Mouse (Mus musculus): ENCODE measurements around the gene Rln3.

Rln3 gene

GRCm38 (mm10) chr8:84044900-84045299, at the start of gene Rln3:
TSS of gene Rln3 (minus strand) at chr8:84045000.
- DNase-seq, result no peak

- DNase-seq, result peak; percentile 95
These were observed 45.8 kb upstream of the Rln3 start for GRCm38 (mm10) chr8:84090585-84090984.

GRCm38 (mm10) chr8:84089277-84089676, 44.5 kb upstream of the Rln3 start:
- DNase-seq, result no peak

GRCm38 (mm10) chr8:84087821-84088220, 43.0 kb upstream of the Rln3 start:
- no peak for DNase-seq

- DNase-seq, result no peak
These were observed 42.4 kb upstream of the Rln3 start for GRCm38 (mm10) chr8:84087156-84087555.

GRCm38 (mm10) chr8:84084341-84085115, 39.7 kb upstream of the Rln3 start:
- no peak for DNase-seq

GRCm38 (mm10) chr8:84083829-84084241, 39.0 kb upstream of the Rln3 start:
- DNase-seq, result peak; percentile 96

GRCm38 (mm10) chr8:84079206-84079605, 34.4 kb upstream of the Rln3 start:
- DNase-seq, result peak; percentile 82

- DNase-seq, result peak; percentile 65
These were observed 32.0 kb upstream of the Rln3 start for GRCm38 (mm10) chr8:84076849-84077248.

- peak; percentile 92 for DNase-seq
These were observed 31.6 kb upstream of the Rln3 start for GRCm38 (mm10) chr8:84076412-84076811.

- peak; percentile 74 for DNase-seq
These were observed 28.6 kb upstream of the Rln3 start for GRCm38 (mm10) chr8:84073230-84073976.

- DNase-seq, result peak; percentile 94
These were observed 27.5 kb upstream of the Rln3 start for GRCm38 (mm10) chr8:84072321-84072720.

GRCm38 (mm10) chr8:84071921-84072320, 27.1 kb upstream of the Rln3 start:
- peak; percentile 92 for DNase-seq

GRCm38 (mm10) chr8:84070667-84071066, 25.9 kb upstream of the Rln3 start:
- peak; percentile 94 for DNase-seq

- DNase-seq, result peak; percentile 91
These were observed 25.4 kb upstream of the Rln3 start for GRCm38 (mm10) chr8:84070241-84070640.

- peak; percentile 88 for DNase-seq
These were observed 24.9 kb upstream of the Rln3 start for GRCm38 (mm10) chr8:84069750-84070149.

- DNase-seq, result no peak
These were observed 24.4 kb upstream of the Rln3 start for GRCm38 (mm10) chr8:84069169-84069568.

- DNase-seq, result no peak
These were observed 23.7 kb upstream of the Rln3 start for GRCm38 (mm10) chr8:84068316-84069035.

- DNase-seq, result peak; percentile 92
These were observed 23.1 kb upstream of the Rln3 start for GRCm38 (mm10) chr8:84067911-84068310.

- DNase-seq, result peak; percentile 100
These were observed 22.3 kb upstream of the Rln3 start for GRCm38 (mm10) chr8:84067047-84067573.

- DNase-seq, result peak; percentile 100
These were observed 21.6 kb upstream of the Rln3 start, which contains the start of gene Rfx1 for GRCm38 (mm10) chr8:84066291-84066930. TSS of gene Rfx1 (plus strand) at chr8:84066834.

- no peak for DNase-seq
These were observed 20.8 kb upstream of the Rln3 start for GRCm38 (mm10) chr8:84065457-84066072.
